13 mouse cellular contexts compared by ENCODE assay signal in the genomic region with DNA sequence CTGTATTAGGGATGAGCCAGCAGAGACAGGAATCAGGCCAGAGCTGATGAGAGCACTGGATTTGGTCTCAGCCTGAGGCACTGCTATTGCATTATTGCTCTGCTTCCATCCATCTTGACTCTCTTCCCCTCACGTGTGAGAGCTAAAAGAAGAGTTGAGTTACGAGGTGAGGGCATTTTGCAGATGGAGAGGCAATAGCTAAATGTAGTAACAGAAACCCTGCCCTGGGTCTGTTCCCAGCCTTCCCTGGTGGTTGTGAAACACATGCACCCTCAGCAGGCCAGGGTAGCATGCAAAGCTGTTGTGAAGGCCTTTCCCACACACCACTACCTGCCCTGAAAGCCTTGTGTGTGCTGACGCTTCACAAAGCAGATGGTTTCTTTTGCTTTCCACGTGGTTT.
DNase-seq lines count a peak whose midpoint lies in the region; ATAC-seq lines count a peak whose summit lies in the region.
"Had no signal": no experiment of that assay in that cellular context is flagged by ENCODE, and none has a peak within 500 bp of the region (broad histone marks: within the 10 kb centered on the region; RNA-seq: fewer than 3 reads in every experiment).

No protein-coding gene starts in this region.

- H3K4me3 ChIP-seq in hindbrain, embryonic 16.5 days (ENCODE audit: low read length) = no peak overlapping the region
- H3K4me3 ChIP-seq in hindbrain, embryonic 12.5 days = no peak overlapping the region
- H3K4me3 ChIP-seq: midbrain, embryonic 13.5 days had no signal

- H3K9me3 ChIP-seq in hindbrain, embryonic 16.5 days (ENCODE audit: control insufficient read depth, low read length) = no peaks in the 10 kb centered on the region
- no peaks in the 10 kb centered on the region for H3K9me3 ChIP-seq in hindbrain, embryonic 12.5 days (replicated peaks)
- H3K9me3 ChIP-seq: midbrain, embryonic 13.5 days had no signal

- H3K36me3 ChIP-seq in hindbrain, embryonic 16.5 days (ENCODE audit: control insufficient read depth, insufficient read depth, low read length) = no peaks in the 10 kb centered on the region
- H3K36me3 ChIP-seq in hindbrain, embryonic 12.5 days = no peaks in the 10 kb centered on the region
- H3K36me3 ChIP-seq: midbrain, embryonic 13.5 days had no signal

- DNase-seq in cerebellum, adult 18-20 months = peak; percentile 25 to 33
- no peak for DNase-seq in cerebellum, adult 11-12 months
- peak; percentile 82 for DNase-seq in NIH3T3 (ENCODE audit: low read depth)
- peak; percentile 61 for DNase-seq in gonadal fat pad, adult 2 months (ENCODE audit: low read depth)
- no peak for DNase-seq in left cerebral cortex, adult 18-20 months (ENCODE audit: low spot score in 2 of 2)
- DNase-seq: kidney, postnatal 36 days; lung, embryonic 14.5 days; spleen, adult 18-20 months had no signal

- WGBS in hindbrain, embryonic 16.5 days = 68% methylated on average over 4 of the region's 4 CpGs
- whole genome bisulfite sequencing in hindbrain, embryonic 12.5 days = 68% methylated on average over 4 of the region's 4 CpGs

- H3K4me2 ChIP-seq in hindbrain, embryonic 16.5 days (ENCODE audit: low read length) = no peak overlapping the region
- H3K4me2 ChIP-seq in hindbrain, embryonic 12.5 days (replicated peaks) = no peak overlapping the region
- H3K4me2 ChIP-seq: lung, embryonic 14.5 days; midbrain, embryonic 13.5 days had no signal

- H3K4me1 ChIP-seq in hindbrain, embryonic 16.5 days (ENCODE audit: control insufficient read depth, insufficient read depth, low read depth, low read length) = no peaks in the 10 kb centered on the region; the same call in 1 of the 2 replicates
- H3K4me1 ChIP-seq in hindbrain, embryonic 12.5 days = peaks cover 16% of the 10 kb centered on the region

- no peak overlapping the region for H3K27ac ChIP-seq in hindbrain, embryonic 16.5 days (ENCODE audit: low read depth, low read length)
- H3K27ac ChIP-seq in hindbrain, embryonic 12.5 days = no peak overlapping the region
- H3K27ac ChIP-seq: midbrain, embryonic 13.5 days had no signal

- no peaks in the 10 kb centered on the region for H3K27me3 ChIP-seq in hindbrain, embryonic 16.5 days (replicated peaks; ENCODE audit: control insufficient read depth, insufficient read depth, low read length)
- H3K27me3 ChIP-seq in hindbrain, embryonic 12.5 days = no peaks in the 10 kb centered on the region
- H3K27me3 ChIP-seq: midbrain, embryonic 13.5 days had no signal

- no peak overlapping the region for H3K9ac ChIP-seq in hindbrain, embryonic 16.5 days (ENCODE audit: low read depth, low read length)
- no peak overlapping the region for H3K9ac ChIP-seq in hindbrain, embryonic 12.5 days
- H3K9ac ChIP-seq: lung, embryonic 14.5 days; midbrain, embryonic 13.5 days had no signal

- 0 out of 2 replicates have a peak, but pooled peaks have one; percentile 34 for ATAC-seq in hindbrain, embryonic 16.5 days
- ATAC-seq in hindbrain, embryonic 12.5 days (ENCODE audit: low FRiP score) = no peak
- ATAC-seq in activated CD4-positive, CD25-positive, alpha-beta regulatory T cell, adult 4 months = no peak
- ATAC-seq: forebrain, embryonic 16.5 days; midbrain, embryonic 13.5 days had no signal

Comparison
In these comparisons a context has a peak if more than half of its experiments do, and no peak if none do; other contexts are left out.
1. DNase-seq: peak in cerebellum, adult 18-20 months (2 of 2), NIH3T3 (single experiment) and gonadal fat pad, adult 2 months (single experiment); none in cerebellum, adult 11-12 months (single experiment) and left cerebral cortex, adult 18-20 months (0 of 2).